Mouse (Mus musculus) R1 (cell line): Measurements from ENCODE around the gene 1500009C09Rik.

Source experiments
- DNase-seq: peaks from one replicate; pipeline ENCODE4 v3.0.0-alpha.2; 2018; ENCODE audit warnings: low read depth, low spot score

The 1500009C09Rik gene

DNA sequence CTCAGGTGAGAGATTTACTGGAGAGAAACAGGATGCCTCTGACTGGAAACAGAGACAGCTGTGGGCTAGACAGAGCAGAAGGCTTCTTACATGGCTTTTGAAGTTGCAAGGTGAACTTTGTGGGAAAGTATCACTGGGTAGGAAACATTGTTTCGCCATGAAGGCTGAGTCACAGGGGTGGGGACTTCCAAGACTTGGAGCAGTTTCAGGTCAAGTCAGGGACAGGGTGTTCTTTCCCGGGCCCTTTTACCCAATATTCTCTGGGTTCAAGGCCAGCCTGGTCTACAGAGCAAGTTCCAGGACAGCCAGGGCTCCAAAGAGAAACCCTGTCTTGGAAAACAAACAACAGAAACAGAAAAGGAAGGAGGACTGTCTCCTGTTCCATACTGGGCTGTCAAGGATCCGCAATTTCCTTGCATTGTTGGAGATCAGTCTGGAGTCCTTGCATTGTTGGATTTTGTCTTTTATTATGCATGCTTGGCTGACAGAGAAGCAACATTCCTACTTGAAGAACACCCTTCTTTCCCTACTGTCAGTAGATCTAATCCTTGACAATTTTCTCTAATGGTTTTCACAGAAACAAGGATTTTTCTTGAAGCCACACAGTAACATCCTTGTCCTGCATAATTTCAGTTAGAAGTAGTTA lies 4.9 kb upstream of the 1500009C09Rik start:
- DNase-seq, result peak; percentile 97

DNA sequence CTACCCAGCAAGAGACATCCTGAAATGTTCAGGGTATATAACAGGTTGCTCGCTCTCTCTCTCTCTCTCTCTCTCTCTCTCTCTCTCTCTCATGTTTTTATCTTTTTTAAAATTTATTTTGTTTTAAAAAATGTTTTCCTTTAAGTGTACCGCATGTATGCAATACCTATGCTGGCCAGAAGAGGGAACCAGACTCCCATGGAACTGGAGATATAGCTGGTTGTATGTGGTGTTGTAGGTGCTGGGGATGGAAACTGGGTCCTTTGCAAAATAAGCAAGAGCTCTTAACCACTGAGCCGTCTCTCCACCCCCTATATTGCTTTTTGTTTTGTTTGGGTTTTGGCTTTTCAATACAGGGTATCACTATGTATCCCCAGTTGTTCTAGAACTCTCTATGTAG lies 618 bp upstream of the 1500009C09Rik start:
- no peak for DNase-seq

DNA sequence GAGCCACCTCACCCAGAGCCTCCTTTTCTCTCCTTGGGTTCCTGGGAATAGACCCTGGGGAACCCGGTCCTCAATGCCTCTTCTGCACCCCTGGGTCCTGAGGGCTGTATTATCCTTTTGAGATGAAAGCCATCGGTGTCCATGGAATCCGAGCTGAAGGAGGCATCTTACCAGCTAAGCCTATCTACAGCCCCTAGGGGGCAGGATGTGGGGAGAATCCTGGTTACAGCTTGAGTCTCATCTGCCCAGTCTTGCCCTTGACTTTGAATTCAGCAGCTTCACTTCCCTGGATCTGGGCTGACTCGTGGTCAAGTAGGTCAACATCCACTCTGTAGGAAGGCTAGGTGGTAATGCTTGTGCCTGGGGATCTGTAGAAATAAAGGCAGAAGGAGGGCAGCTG lies 3.1 kb downstream of the 1500009C09Rik start:
- DNase-seq, result peak; percentile 41

- peak; percentile 69 for DNase-seq
Measured at GRCm38 (mm10) chr15:82255944-82256383, 3.8 kb downstream of the 1500009C09Rik start.

DNA sequence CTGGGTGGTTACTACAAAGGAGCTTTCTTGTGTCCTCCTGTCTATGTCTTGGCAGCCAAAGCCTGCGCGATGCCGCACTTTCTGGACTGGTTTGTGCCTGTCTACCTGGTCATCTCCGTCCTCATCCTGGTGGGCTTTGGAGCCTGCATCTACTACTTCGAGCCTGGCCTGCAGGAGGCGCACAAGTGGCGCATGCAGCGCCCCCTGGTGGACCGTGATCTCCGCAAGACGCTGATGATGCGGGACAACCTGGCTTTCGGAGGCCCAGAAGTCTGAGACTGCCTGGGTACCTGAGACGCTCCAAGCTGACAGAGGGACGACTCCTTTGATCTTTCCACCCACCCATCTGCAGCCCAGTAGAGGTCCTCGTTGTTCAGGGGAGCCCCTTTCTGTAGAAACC lies 7.3 kb downstream of the 1500009C09Rik start:
- DNase-seq, result peak; percentile 87

GRCm38 (mm10) chr15:82266356-82266755 lies 14.2 kb downstream of the 1500009C09Rik start:
- peak; percentile 81 for DNase-seq

GRCm38 (mm10) chr15:82268185-82268584 lies 16.0 kb downstream of the 1500009C09Rik start:
- peak; percentile 59 for DNase-seq

- no peak for DNase-seq
Measured at GRCm38 (mm10) chr15:82268783-82269182, 16.6 kb downstream of the 1500009C09Rik start.

DNA sequence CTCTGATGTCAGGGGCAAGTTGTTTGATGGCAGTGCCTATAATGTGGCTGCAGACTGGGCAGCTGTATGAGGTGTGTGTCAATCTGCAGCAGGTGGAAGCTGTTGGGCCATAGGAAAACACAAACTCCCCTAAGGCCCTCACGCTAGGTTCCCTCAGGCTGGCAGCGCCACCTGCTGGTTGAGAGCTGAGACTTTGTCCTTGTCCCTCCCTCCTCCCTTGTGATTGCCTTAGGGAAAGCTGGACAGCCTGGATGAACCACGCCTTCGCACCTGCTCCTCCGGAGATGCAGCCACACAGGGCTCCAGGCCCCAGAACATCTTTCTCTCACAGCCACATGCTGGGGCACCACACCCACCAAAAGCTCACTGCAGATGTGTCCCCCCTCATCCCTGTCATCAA lies 19.0 kb downstream of the 1500009C09Rik start:
- DNase-seq, result peak; percentile 86

- no peak for DNase-seq
Measured at GRCm38 (mm10) chr15:82272295-82272694, 20.1 kb downstream of the 1500009C09Rik start.

DNA sequence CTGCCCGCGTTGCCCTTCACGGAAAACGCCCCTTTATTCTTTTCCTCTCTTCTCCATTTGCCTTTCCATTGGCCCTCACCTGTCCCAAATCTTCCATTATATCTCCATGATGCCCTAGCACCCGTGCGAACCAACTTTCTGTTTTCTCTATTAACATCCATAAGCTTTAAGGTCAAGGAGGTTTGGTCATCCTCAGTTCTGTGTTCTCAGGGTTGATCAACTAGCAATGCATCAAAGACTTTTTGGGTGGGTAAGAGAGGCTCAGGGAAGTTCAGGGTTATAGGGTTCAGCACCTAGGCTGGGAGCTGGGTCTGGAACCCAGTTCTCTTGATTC lies 22.4 kb downstream of the 1500009C09Rik start, which contains the start of gene Sept3:
Gene Sept3 (plus strand): TSS at position 301 of the 334 bp plus-strand sequence.
- DNase-seq, result no peak

- peak; percentile 83 for DNase-seq
Measured at GRCm38 (mm10) chr15:82274927-82275901, 23.0 kb downstream of the 1500009C09Rik start.

DNA sequence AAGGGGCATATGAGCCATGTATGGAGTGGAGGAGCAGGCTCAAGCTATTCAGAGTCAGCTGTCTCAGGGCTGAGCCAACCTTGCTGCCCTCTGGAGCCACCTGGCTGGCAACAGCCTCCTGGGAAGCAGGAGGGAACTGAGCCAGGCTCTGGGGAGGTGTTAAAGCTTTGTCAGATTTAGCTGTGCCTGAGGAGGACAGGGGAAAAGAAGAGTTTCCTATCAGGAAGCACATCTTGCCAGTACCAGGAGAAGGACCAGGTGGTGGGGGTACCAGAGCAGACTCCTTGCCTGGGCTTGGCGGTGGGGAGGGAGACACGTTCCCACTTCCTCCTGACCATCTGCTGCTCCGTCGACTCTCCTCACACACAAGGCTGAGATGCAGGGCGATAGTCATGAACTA lies 25.4 kb downstream of the 1500009C09Rik start:
- DNase-seq, result no peak

DNA sequence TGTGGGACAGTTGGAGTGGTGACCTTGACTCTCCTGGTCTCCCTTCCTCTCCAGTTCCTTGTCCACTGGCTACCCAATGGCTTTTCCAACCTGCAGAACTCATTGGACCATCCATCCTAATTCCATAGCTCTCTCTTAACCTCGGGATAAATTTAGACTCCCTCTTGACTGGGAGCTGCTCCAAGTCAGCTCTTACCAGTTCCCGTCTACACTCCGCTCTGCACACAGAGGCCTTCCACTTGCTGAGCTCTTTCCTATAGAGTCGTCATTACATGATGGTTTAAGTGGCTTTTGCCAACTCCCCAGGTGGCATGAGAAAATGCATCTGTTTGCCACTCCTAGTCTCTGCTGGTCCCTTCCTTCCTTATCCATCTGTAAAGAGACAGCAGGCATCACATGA lies 28.4 kb downstream of the 1500009C09Rik start:
- DNase-seq, result no peak

- peak; percentile 38 for DNase-seq
Measured at GRCm38 (mm10) chr15:82286157-82286556, 34.0 kb downstream of the 1500009C09Rik start.

DNA sequence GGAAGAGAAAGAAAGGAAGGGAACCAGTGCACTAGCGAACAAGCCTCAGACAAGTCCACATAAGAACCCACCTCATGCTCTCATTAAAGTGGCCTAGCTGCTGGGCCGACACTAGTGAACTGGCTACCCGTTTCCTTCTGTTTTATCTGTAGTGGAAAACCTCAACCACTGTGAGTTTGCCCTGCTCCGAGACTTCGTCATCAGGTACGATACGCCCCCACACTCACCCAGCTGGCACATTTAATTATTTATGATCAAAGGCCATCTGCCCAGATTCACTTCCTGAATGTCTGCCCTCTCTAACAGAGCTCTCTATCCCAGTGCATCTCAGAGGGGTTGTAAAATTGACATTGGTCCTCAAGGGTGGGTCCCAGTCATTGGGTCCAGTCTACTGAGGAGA lies 38.1 kb downstream of the 1500009C09Rik start:
- no peak for DNase-seq

GRCm38 (mm10) chr15:82292851-82293250 lies 40.7 kb downstream of the 1500009C09Rik start:
- DNase-seq, result no peak

- DNase-seq, result peak; percentile 49
Measured at GRCm38 (mm10) chr15:82293271-82293711, 41.1 kb downstream of the 1500009C09Rik start.

- DNase-seq, result peak; percentile 58
Measured at GRCm38 (mm10) chr15:82294059-82294458, 41.9 kb downstream of the 1500009C09Rik start.

- DNase-seq, result peak; percentile 85
Measured at GRCm38 (mm10) chr15:82298764-82299561, 46.8 kb downstream of the 1500009C09Rik start, which contains the start of gene Wbp2nl. TSS of gene Wbp2nl (plus strand) at chr15:82298954.

DNA sequence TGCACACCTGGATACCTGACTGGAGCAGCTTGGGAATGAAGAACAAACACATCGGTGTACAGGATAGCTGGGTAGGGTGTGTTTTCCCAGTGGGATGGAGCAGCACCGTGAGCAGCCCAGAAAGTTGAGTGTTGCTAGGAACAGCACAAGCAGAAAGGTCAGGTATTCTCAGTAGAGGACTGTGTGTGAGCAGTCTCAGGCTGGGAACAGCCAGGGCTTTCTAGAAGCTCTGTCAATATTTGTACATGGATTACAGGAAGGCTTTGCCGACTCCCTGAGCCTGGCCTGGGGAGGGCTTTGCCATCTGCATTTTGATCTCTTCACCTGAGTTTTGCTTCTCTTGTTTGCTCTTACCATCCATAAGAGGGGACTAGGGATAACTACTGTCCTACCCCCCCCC lies 54.9 kb downstream of the 1500009C09Rik start:
- no peak for DNase-seq

- DNase-seq, result no peak
Measured at GRCm38 (mm10) chr15:82308416-82308815, 56.2 kb downstream of the 1500009C09Rik start.
